Mouse (Mus musculus) intestine, postnatal 0 days (tissue): ENCODE measurements around the gene Flnc. TPM values are rescaled to one million over a fixed set of nuclear protein-coding genes. Genes with fewer than 3 reads are reported as not detected.

Source experiments
- ATAC-seq: fragments of 200-750 bp; cut with Nextera tagmentation; 2 replicates; pipeline ENCODE4 v1.8.0; 2017; ENCODE audit warnings: mild to moderate bottlenecking, moderate TSS enrichment, moderate library complexity
- H3K27ac ChIP-seq: fragments of 300-500 bp; sonication (generic); 2 replicates; pipeline ENCODE4 v1.5.1; 2014; ENCODE audit warnings: mild to moderate bottlenecking, low read depth, low read length, moderate library complexity
- H3K27me3 ChIP-seq: fragments of 300-500 bp; sonication (generic); replicated peaks from 2 replicates; pipeline ENCODE4 v1.6.1; 2014; ENCODE audit warnings: low read length, mixed read lengths; ENCODE audit not compliant: control insufficient read depth, insufficient read depth
- H3K36me3 ChIP-seq: fragments of 300-500 bp; sonication (generic); 2 replicates; pipeline ENCODE4 v1.6.1; 2014; ENCODE audit warnings: mild to moderate bottlenecking, moderate library complexity; ENCODE audit not compliant: control insufficient read depth, insufficient read depth
- H3K4me1 ChIP-seq: fragments of 300-500 bp; sonication (generic); replicated peaks from 2 replicates; pipeline ENCODE4 v1.6.1; 2014; ENCODE audit warnings: antibody characterized with exemption, low read length, mixed read lengths; ENCODE audit not compliant: control insufficient read depth, insufficient read depth
- H3K4me2 ChIP-seq: fragments of 300-500 bp; sonication (generic); replicated peaks from 2 replicates; pipeline ENCODE4 v1.6.1; 2014; ENCODE audit warnings: low read depth, mild to moderate bottlenecking, moderate library complexity
- H3K4me3 ChIP-seq: fragments of 300-500 bp; sonication (generic); 2 replicates; pipeline ENCODE4 v1.5.1; 2014; ENCODE audit warnings: low read depth, low read length
- H3K9ac ChIP-seq: fragments of 300-500 bp; sonication (generic); 2 replicates; pipeline ENCODE4 v1.6.1; 2014; ENCODE audit warnings: mild to moderate bottlenecking, low read depth, low read length
- H3K9me3 ChIP-seq: fragments of 300-500 bp; sonication (generic); 2 replicates; pipeline ENCODE4 v1.6.1; 2016; ENCODE audit warnings: mixed run types; ENCODE audit not compliant: control insufficient read depth
- CTCF ChIP-seq: sonication (generic); IDR thresholded peaks from 2 replicates; pipeline ENCODE4 v1.5.1; 2016; ENCODE audit warnings: low read depth, mild to moderate bottlenecking, control low read depth, antibody characterized with exemption, moderate library complexity
- WGBS: fragments of 180-500 bp; shearing (Covaris S2); extraction: QIAGEN DNeasy Blood & Tissue Kit; methylation state at CpG from one replicate; pipeline ENCODE4 v1.1.7; 2014; 5-methylcytosine and 5-hydroxymethylcytosine counted together
- polyA plus RNA-seq: library from polyadenylated mRNA; unstranded; fragments of >200 nt; fragmentation: Nextera tagmentation; extraction: Ambion mirVana; gene quantifications from 2 replicates; pipeline ENCODE4 v1.2.1, GENCODE M21; 2015

Flnc gene
- polyA plus RNA-seq, 1 experiment from 2014 or later = 3.5 TPM

- no peak for ATAC-seq
- H3K9ac ChIP-seq = no peak overlapping the region
- 11% methylated on average over 34 of the region's 34 CpGs for WGBS
Observed at GRCm38 (mm10) chr6:29402693-29403342, 30.2 kb upstream of the Flnc start.

DNA sequence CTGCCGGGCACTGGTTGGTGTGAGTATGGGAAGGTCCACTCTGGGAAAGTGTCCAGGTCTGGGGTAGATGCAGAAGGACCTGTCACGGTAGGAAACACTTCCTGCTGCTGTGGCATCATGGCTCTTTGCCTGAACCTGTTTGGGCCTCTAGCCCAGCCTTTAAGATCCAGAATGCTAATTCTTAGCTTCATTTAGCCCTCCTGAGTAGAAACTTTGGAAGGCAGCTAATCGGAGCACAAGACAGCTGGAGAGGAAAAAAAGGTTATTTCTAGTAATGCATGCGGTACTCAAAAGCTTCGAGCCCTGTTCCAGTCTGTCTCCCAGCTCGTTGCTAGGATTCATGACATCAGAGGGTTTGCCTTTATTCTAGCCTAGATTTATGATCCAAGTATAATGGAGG lies 26.6 kb upstream of the Flnc start:
- H3K27ac ChIP-seq = no peak overlapping the region
- no peak for ATAC-seq
- no peak overlapping the region for H3K4me2 ChIP-seq
- H3K36me3 ChIP-seq = no peaks in the 10 kb centered on the region
- H3K9me3 ChIP-seq = no peaks in the 10 kb centered on the region
- peaks cover 17% of the 10 kb centered on the region for H3K27me3 ChIP-seq
- no peak for TF ChIP-seq CTCF
- no peak overlapping the region for H3K9ac ChIP-seq
- no peaks in the 10 kb centered on the region for H3K4me1 ChIP-seq
- H3K4me3 ChIP-seq = no peak overlapping the region
- WGBS = 78% methylated on average over 6 of the region's 6 CpGs

More at GRCm38 (mm10) chr6:29402693-29403342, 30.2 kb upstream of the Flnc start:
- Histone ChIP-seq H3K4me2 (no peak overlapping the region; the same call in 1 of the 2 replicates), H3K27ac (no peak overlapping the region), H3K9me3 (no peaks in the 10 kb centered on the region), H3K4me3 (no peak overlapping the region; the same call in 1 of the 2 replicates), H3K27me3 (peaks cover 17% of the 10 kb centered on the region), H3K4me1 (no peaks in the 10 kb centered on the region), H3K36me3 (no peaks in the 10 kb centered on the region)
- 0 out of 2 replicates have a peak, but pooled peaks have one; percentile 31 for TF ChIP-seq CTCF

DNA sequence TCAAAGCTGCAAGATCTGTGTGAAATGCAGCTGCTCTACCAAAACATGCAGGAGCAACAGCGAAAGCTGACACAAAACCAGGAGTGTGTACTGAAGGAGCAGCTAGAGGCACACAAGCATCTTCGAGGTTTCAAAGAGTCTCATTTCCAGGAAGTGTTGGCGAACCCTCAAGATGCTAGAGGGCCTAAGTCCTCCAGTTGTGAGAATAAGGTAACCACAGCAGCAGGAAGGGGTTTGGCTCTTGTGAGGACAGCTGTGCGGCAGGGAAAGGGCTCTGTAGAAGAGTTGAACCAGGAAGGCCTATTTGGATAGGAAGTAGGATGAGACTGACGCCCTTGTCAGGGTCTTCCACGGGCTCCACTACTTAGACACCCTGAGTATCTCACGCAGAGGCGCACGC lies 17.6 kb upstream of the Flnc start:
- Histone ChIP-seq H3K9ac (no peak overlapping the region), H3K4me3 (no peak overlapping the region), H3K27ac (no peak overlapping the region), H3K36me3 (no peaks in the 10 kb centered on the region), H3K9me3 (no peaks in the 10 kb centered on the region), H3K4me1 (no peaks in the 10 kb centered on the region), H3K27me3 (no peaks in the 10 kb centered on the region), H3K4me2 (no peak overlapping the region)
- 80% methylated on average over 9 of the region's 9 CpGs for WGBS
- TF ChIP-seq CTCF = no peak
- no peak for ATAC-seq

- H3K9me3 ChIP-seq = no peaks in the 10 kb centered on the region
- TF ChIP-seq CTCF = no peak
- H3K27ac ChIP-seq = no peak overlapping the region
- H3K4me3 ChIP-seq = no peak overlapping the region
- no peak overlapping the region for H3K4me2 ChIP-seq
- 86% methylated on average over 2 of the region's 2 CpGs for WGBS
- H3K4me1 ChIP-seq = no peaks in the 10 kb centered on the region
- no peak overlapping the region for H3K9ac ChIP-seq
- H3K27me3 ChIP-seq = no peaks in the 10 kb centered on the region
- no peaks in the 10 kb centered on the region for H3K36me3 ChIP-seq
- ATAC-seq = no peak
Observed at GRCm38 (mm10) chr6:29420596-29420995, 12.5 kb upstream of the Flnc start.

- TF ChIP-seq CTCF = no peak
- Histone ChIP-seq H3K27me3 (no peaks in the 10 kb centered on the region), H3K27ac (no peak overlapping the region), H3K4me2 (no peak overlapping the region), H3K9me3 (no peaks in the 10 kb centered on the region), H3K9ac (no peak overlapping the region), H3K4me1 (no peaks in the 10 kb centered on the region), H3K36me3 (no peaks in the 10 kb centered on the region), H3K4me3 (no peak overlapping the region)
- ATAC-seq = no peak
- WGBS = 88% methylated on average over 8 of the region's 8 CpGs
Observed at GRCm38 (mm10) chr6:29425118-29425517, 7.9 kb upstream of the Flnc start.

DNA sequence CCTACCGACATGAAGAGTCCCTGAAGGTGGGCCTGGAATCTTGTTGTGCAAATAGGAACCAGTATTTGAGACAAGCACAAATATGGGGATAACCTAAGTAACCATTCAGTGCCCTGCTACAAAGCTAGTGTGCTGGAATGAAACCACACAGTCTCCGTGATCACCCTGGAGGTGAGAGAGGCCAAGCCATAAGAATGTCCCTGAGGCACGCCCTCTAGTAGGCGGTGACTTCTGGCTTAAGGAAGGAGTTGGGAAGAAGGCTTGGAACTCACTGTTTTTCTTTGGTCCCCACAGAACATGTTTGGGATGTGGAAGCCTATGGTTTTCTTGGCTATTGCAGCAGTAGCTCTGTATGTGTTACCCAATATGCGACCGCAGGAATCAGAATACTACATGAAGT lies 6.7 kb upstream of the Flnc start:
- no peaks in the 10 kb centered on the region for H3K27me3 ChIP-seq
- ATAC-seq = no peak
- no peak for TF ChIP-seq CTCF
- no peak overlapping the region for H3K4me3 ChIP-seq
- H3K27ac ChIP-seq = no peak overlapping the region
- H3K36me3 ChIP-seq = no peaks in the 10 kb centered on the region
- no peaks in the 10 kb centered on the region for H3K4me1 ChIP-seq
- H3K9ac ChIP-seq = no peak overlapping the region
- 65% methylated on average over 6 of the region's 6 CpGs for WGBS
- no peak overlapping the region for H3K4me2 ChIP-seq
- H3K9me3 ChIP-seq = no peaks in the 10 kb centered on the region
